Mouse (Mus musculus) MEL (cell line): ENCODE results near the gene Kirrel3.

ENCODE experiments used
- CTCF ChIP-seq, 3 experiments: IDR thresholded peaks in 2 of 3; conservative IDR thresholded peaks in 1 of 3; 2 replicates each; pipeline ENCODE4 v1.5.1; 2011 to 2012; ENCODE audit warnings: low read length in 3 of 3, low read depth in 2 of 3, mild to moderate bottlenecking in 2 of 3, improper control_type of control experiment in 1 of 3, inconsistent platforms in 1 of 3, mixed read lengths in 1 of 3, moderate library complexity in 1 of 3; ENCODE audit not compliant: control insufficient read depth in 1 of 3, insufficient read depth in 1 of 3, poor library complexity in 1 of 3, severe bottlenecking in 1 of 3
- SIN3A ChIP-seq: IDR thresholded peaks from 2 replicates; pipeline ENCODE4 v1.6.1; 2012; ENCODE audit warnings: low read length, improper control_type of control experiment, inconsistent platforms

DNA sequence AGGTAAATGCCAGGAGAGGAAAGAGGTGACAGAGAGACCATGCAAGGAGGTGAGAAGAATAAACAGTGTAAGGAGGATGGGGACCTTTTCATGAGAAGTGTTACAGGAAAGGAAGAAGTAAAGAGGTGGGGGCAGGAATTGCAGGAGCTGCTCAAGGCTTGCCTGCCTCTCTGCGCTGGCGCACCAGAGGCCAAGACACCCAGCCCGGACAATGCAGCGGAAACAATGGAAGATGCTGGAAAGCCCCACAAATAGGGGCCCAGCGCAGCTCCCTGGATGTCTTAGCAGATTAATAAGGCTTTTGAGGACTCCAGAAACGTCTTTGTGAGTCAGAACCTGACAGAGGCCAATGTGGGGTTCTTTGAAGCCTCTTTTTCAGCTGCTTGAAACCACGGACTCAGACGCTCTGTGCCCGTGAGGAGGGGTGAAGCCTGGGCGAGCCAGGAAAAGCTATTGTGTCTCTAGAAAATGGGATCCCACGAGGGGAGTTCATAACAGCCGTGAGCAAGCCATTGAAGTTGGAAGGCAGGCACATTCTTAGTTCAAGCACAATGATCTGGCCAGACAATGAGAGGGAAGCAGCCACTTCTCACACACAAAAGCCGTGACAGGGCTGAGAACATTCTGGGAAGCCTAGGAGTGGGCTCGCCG is 385.7 kb downstream of the Kirrel3 start:
- no peak for TF ChIP-seq CTCF (IDR thresholded peaks at IDR 0.05 in 2 of 3, conservative IDR thresholded peaks at IDR 0.05 in 1 of 3; ENCODE audit: control insufficient read depth in 1 of 3, insufficient read depth in 1 of 3, low read depth in 2 of 3, low read length in 3 of 3, poor library complexity in 1 of 3, severe bottlenecking in 1 of 3)
- no peak for TF ChIP-seq SIN3A
